Comparison of ENCODE assay signal across 30 mouse cellular contexts in the genomic region with DNA sequence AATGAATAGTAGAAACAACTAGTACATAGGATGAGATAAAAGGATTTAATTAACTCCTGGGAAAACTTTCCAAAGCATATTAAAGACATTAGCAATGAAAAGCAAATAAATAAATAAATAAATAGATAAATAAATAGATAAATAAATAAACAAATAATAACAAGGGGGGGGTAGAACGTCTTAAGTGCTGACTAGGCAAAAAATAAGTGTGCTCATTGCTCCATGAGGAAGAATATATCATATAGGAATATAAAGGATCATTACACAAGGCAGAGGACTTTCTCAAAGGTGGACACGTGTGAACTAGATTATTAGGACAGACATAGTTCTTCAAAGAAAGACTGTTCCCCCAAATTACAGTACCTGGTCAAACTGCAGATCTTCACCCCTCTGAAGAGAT.
"Had no signal": no experiment of that assay in that cellular context is flagged by ENCODE, and none has a peak within 500 bp of the region (broad histone marks: within the 10 kb centered on the region; RNA-seq: fewer than 3 reads in every experiment).

No protein-coding gene starts in this region.

- H3K4me2 ChIP-seq: heart, embryonic 12.5 days; heart, embryonic 13.5 days; heart, embryonic 15.5 days; hindbrain, embryonic 12.5 days; hindbrain, embryonic 13.5 days; hindbrain, embryonic 14.5 days; hindbrain, embryonic 15.5 days; intestine, embryonic 15.5 days; kidney, embryonic 15.5 days had no signal

- H3K27ac ChIP-seq: heart, embryonic 13.5 days; heart, embryonic 15.5 days; hindbrain, embryonic 10.5 days; hindbrain, embryonic 12.5 days; hindbrain, embryonic 13.5 days; hindbrain, embryonic 14.5 days; hindbrain, embryonic 15.5 days; hindbrain, postnatal 0 days; intestine, embryonic 15.5 days; kidney, embryonic 15.5 days; kidney, postnatal 0 days; layer of hippocampus, adult 2 months; left cerebral cortex, adult 2 months had no signal

- H3K4me1 ChIP-seq: hindbrain, embryonic 10.5 days; hindbrain, embryonic 12.5 days; hindbrain, embryonic 13.5 days; intestine, embryonic 15.5 days; kidney, embryonic 15.5 days had no signal

- H3K9ac ChIP-seq: heart, embryonic 12.5 days; heart, embryonic 13.5 days; heart, embryonic 15.5 days; hindbrain, embryonic 12.5 days; hindbrain, embryonic 13.5 days; hindbrain, embryonic 14.5 days; hindbrain, embryonic 15.5 days; intestine, embryonic 15.5 days; kidney, embryonic 15.5 days had no signal

- H3K36me3 ChIP-seq: hindbrain, embryonic 15.5 days; intestine, embryonic 15.5 days had no signal

- H3K4me3 ChIP-seq: heart, embryonic 12.5 days; heart, embryonic 13.5 days; heart, embryonic 15.5 days; hindbrain, embryonic 10.5 days; hindbrain, embryonic 12.5 days; hindbrain, embryonic 13.5 days; hindbrain, embryonic 15.5 days; intestine, embryonic 15.5 days; kidney, embryonic 15.5 days; layer of hippocampus, adult 2 months; left cerebral cortex, adult 2 months had no signal

- H3K27me3 ChIP-seq: heart, embryonic 12.5 days; heart, embryonic 13.5 days; heart, embryonic 15.5 days; hindbrain, embryonic 12.5 days; hindbrain, embryonic 13.5 days; hindbrain, embryonic 15.5 days; intestine, embryonic 15.5 days; kidney, embryonic 15.5 days had no signal

- H3K9me3 ChIP-seq: heart, embryonic 12.5 days; heart, embryonic 13.5 days; heart, embryonic 15.5 days; hindbrain, embryonic 10.5 days; hindbrain, embryonic 12.5 days; hindbrain, embryonic 13.5 days; hindbrain, embryonic 15.5 days; intestine, embryonic 15.5 days; kidney, embryonic 15.5 days had no signal

- DNase-seq: heart, postnatal 10 days; heart, postnatal 14 days; heart, postnatal 36 days; heart, postnatal 4 days; kidney, adult 11 months; kidney, adult 18-20 months; kidney, adult 2 months; kidney, adult 8-10 months; kidney, adult 9 months; kidney, postnatal 10 days; kidney, postnatal 14 days; kidney, postnatal 25 days; kidney, postnatal 36 days; kidney, postnatal 4 days; layer of hippocampus, adult 9-11 months; layer of hippocampus, postnatal 36 days had no signal
